Mouse (Mus musculus) ES-E14 (cell line): ENCODE data around the gene Ldlr.

ENCODE experiments used
- CHD2 ChIP-seq: IDR thresholded peaks from 2 replicates; pipeline ENCODE4 v1.6.1; 2014; ENCODE audit warnings: mild to moderate bottlenecking, low read depth, low read length, inconsistent platforms
- HCFC1 ChIP-seq: IDR thresholded peaks from 2 replicates; pipeline ENCODE4 v1.6.1; 2012; ENCODE audit warnings: low read length, inconsistent platforms, borderline replicate concordance; ENCODE audit not compliant: insufficient read depth
- MAFK ChIP-seq: IDR thresholded peaks from 2 replicates; pipeline ENCODE4 v1.6.1; 2014; ENCODE audit warnings: mild to moderate bottlenecking, low read depth, low read length, inconsistent platforms; ENCODE audit not compliant: insufficient read depth
- ZC3H11A ChIP-seq: IDR thresholded peaks from 2 replicates; pipeline ENCODE4 v1.6.1; 2012; ENCODE audit warnings: low read depth, mild to moderate bottlenecking, inconsistent platforms, low read length, borderline replicate concordance
- ZNF384 ChIP-seq: IDR thresholded peaks from 2 replicates; pipeline ENCODE4 v1.6.1; 2012; ENCODE audit warnings: low read depth, low read length, inconsistent platforms

DNA sequence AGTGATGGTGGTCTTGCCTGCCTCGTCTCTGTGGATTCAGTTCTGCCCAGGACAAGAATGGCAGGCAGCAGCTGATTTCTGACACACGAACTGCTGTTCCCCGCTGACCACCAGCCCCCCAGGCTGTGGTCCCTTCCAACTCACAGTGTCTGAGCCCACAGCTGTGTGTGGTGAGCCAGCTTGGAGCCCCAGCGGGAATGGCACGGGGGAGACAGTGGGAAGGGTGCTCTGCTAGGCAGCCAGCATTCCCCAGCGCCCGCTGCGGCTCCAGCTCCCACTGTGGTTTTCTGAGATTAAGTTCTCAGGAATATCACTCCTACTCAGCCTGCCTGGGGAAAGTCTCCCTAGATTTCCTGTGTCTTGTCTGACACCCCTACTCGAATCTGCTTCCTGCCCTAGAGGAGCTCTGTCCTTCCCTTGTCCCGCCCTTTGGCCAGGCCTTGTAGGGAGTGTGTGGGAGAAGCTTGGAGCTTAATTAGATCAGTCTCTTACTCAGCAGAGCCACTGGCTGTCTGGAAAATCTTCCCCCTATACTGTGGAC is 29.0 kb downstream of the Ldlr start:
- no peak for TF ChIP-seq HCFC1
- TF ChIP-seq MAFK, result no peak
- no peak for TF ChIP-seq ZC3H11A
- TF ChIP-seq CHD2, result no peak
- TF ChIP-seq ZNF384, result no peak
